Mouse (Mus musculus) C2C12 (cell line): Measurements from ENCODE around the gene Satb2. TPM values are rescaled to one million over a fixed set of nuclear protein-coding genes. Genes with fewer than 3 reads are reported as not detected.

ENCODE experiments used
- H3K27me3 ChIP-seq: one replicate; pipeline ENCODE4 v1.6.1; 2011; ENCODE audit not compliant: control insufficient read depth, insufficient read depth, insufficient read length
- H3K36me3 ChIP-seq: one replicate; pipeline ENCODE4 v1.6.1; 2011; ENCODE audit not compliant: control insufficient read depth, insufficient read depth
- H3K4me3 ChIP-seq: one replicate; pipeline ENCODE4 v1.5.1; 2011; ENCODE audit warnings: mild to moderate bottlenecking, control low read depth; ENCODE audit not compliant: poor library complexity, insufficient read depth, severe bottlenecking
- H3K79me2 ChIP-seq: one replicate; pipeline ENCODE4 v1.6.1; 2011; ENCODE audit not compliant: control insufficient read depth, insufficient read depth
- H3K79me3 ChIP-seq: one replicate; pipeline ENCODE4 v1.6.1; 2011; ENCODE audit warnings: low read depth, control low read depth
- H3ac ChIP-seq: one replicate; pipeline ENCODE3; 2011; ENCODE audit warnings: low read depth; ENCODE audit not compliant: control insufficient read depth, insufficient read length
- CEBPB ChIP-seq: IDR thresholded peaks from one replicate; pipeline ENCODE4 v1.6.1; 2011; ENCODE audit warnings: low read depth, mild to moderate bottlenecking, control low read depth, moderate library complexity
- CTCF ChIP-seq: IDR thresholded peaks from one replicate; pipeline ENCODE4 v1.5.1; 2011; ENCODE audit not compliant: control insufficient read depth, insufficient read depth, insufficient read length
- FOSL1 ChIP-seq: IDR thresholded peaks from one replicate; pipeline ENCODE4 v1.8.0; 2011; ENCODE audit warnings: mild to moderate bottlenecking, low read length; ENCODE audit not compliant: poor library complexity, insufficient read depth, severe bottlenecking
- MAX ChIP-seq: IDR thresholded peaks from one replicate; pipeline ENCODE4 v1.6.1; 2011; ENCODE audit warnings: mild to moderate bottlenecking, control low read depth
- MYOD1 ChIP-seq: IDR thresholded peaks from one replicate; pipeline ENCODE4 v1.6.1; 2011; ENCODE audit warnings: low read depth; ENCODE audit not compliant: control insufficient read depth, insufficient read length
- MYOG ChIP-seq: IDR thresholded peaks from one replicate; pipeline ENCODE4 v1.6.1; 2011; ENCODE audit not compliant: control insufficient read depth, insufficient read length; ENCODE audit errors: extremely low read depth
- USF1 ChIP-seq: IDR thresholded peaks from one replicate; pipeline ENCODE4 v1.6.1; 2011; ENCODE audit warnings: low read depth, mild to moderate bottlenecking, control low read depth, moderate library complexity
- long read RNA-seq, 2 experiments: library from polyadenylated mRNA; unstranded; transcript quantifications; one replicate each; pipeline ENCODE4 v2.0.0; 2019 to 2020
- polyA plus RNA-seq: library from polyadenylated mRNA; unstranded; fragments of >200 nt; fragmentation: generic; extraction: Trizol; gene quantifications from one replicate; pipeline ENCODE4 v1.2.1, GENCODE M21; 2012; ENCODE audit warnings: missing spikeins

Satb2 gene
- polyA plus RNA-seq, result 2.7 TPM
- long read RNA-seq, experiment 1, partial matches to known transcripts, result 0 of 4 reads
- long read RNA-seq, experiment 1, other reads (novel, unspliced or antisense), result 4 of 4 reads
- long read RNA-seq, experiment 2, full-length matches to known transcripts, result 1 of 3 reads
- long read RNA-seq, experiment 2, partial matches to known transcripts, result 2 of 3 reads
- long read RNA-seq, experiment 2, other reads (novel, unspliced or antisense), result 0 of 3 reads

DNA sequence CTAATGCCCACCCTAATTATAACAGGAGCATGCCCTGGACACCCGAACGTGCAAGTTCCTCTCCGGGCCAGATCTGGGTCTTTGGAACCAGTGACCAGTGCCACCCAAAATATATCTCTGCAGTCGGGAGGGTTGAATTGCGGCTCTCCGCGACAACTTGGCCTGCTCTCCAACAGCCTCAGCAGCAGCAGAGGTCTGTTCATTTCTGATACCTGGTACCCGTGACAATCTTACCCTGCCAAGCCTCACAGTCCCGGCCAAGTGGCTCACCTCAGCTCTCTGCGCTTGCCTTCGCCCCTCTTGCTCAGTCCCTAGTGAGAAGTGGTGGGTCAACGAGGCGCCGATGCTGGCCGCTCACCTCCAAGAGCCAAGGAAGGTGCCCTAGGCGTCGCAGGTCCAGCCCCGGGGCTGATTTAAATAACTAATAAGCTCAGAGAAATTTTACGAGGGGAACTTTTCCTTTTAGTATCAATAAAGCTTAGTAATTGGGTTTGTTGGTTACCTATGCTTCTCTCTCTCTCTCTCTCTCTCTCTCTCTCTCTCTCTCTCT lies at the start of gene Satb2:
Satb2 (minus strand) TSS at position 500 of the 550 bp plus-strand sequence.
- Histone ChIP-seq H3K79me2 (no peaks in the 10 kb centered on the region), H3K36me3 (no peaks in the 10 kb centered on the region), H3K4me3 (no peak within 1 kb of the TSS), H3ac (no peak within 1 kb of the TSS), H3K27me3 (no peaks in the 10 kb centered on the region), H3K79me3 (no peaks in the 10 kb centered on the region)
- TF ChIP-seq MYOG, result no peak
- TF ChIP-seq USF1, result no peak
- TF ChIP-seq MYOD1, result no peak
- TF ChIP-seq FOSL1, result no peak
- TF ChIP-seq MAX, result no peak
- TF ChIP-seq CEBPB, result no peak
- TF ChIP-seq CTCF, result no peak

DNA sequence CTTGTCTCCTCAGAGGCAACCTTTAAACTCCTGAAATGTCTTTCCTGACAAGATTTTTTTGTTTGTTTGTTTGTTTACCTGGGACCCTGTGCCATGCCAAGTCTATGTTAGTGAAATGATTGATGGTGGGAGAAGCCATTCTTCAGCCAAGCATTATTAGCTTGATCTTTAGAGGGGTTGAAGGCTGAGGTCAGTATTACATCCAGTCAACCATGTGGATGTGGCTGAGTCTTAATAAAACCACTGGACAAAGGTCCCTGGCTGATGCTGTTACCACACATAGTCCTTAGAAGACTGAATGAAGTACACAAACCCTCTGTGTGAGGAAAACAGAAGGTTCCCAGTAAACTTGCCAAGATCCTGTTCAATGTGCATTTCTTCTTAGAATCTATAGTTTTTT lies 40.5 kb upstream of the Satb2 start:
- no peak overlapping the region for H3K4me3 ChIP-seq
- H3K36me3 ChIP-seq, result no peaks in the 10 kb centered on the region

DNA sequence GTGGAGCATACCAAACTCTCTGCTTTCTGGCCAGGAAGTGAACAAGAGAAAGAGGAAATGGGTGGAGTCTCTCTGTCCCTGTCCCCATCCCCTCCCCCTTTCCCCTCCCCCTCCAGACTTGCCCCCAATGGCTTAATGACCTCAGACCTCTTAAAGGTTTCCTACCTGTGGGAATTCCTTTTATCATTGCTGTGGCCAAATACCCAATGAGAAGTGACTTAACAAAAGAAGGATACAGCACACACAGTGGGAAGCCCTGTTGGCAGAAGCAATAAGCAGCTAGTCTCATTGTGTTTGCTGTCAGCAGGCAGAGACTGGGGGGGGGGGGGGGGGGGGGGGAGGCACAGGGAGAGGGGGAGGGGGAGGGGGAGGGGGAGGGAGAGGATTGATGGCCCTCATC lies 35.4 kb upstream of the Satb2 start:
- Histone ChIP-seq H3K79me3 (no peaks in the 10 kb centered on the region), H3ac (no peak overlapping the region), H3K4me3 (no peak overlapping the region), H3K27me3 (no peaks in the 10 kb centered on the region), H3K36me3 (no peaks in the 10 kb centered on the region), H3K79me2 (no peaks in the 10 kb centered on the region)
- no peak for TF ChIP-seq MYOG
- no peak for TF ChIP-seq MAX
- no peak for TF ChIP-seq CEBPB
- TF ChIP-seq FOSL1, result no peak

More for the DNA sequence above, 40.5 kb upstream of the Satb2 start:
- Histone ChIP-seq H3K79me2 (no peaks in the 10 kb centered on the region), H3ac (no peak overlapping the region), H3K79me3 (no peaks in the 10 kb centered on the region), H3K27me3 (no peaks in the 10 kb centered on the region)
- no peak for TF ChIP-seq CEBPB
- TF ChIP-seq FOSL1, result no peak
- TF ChIP-seq USF1, result no peak
- no peak for TF ChIP-seq MYOD1
- TF ChIP-seq MAX, result no peak
- TF ChIP-seq MYOG, result no peak
- no peak for TF ChIP-seq CTCF

DNA sequence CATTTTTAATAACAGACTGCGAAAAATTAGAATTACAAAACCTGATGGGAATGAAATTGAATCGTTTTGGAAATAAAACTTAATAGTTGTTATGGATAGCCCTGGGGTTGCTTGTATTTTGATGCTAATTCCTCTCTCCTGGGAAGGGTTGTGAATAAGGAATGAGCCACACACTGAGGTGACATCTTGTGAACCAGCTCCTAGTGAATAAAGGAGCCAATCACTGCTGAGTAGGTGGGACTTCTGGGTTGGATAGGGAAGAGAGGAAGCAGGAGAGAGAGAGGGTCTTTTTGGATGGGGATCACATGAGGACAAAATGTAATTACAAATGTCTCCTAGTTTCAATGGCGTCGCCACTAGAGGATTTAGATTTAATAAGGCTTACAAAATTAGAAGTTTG lies 30.7 kb upstream of the Satb2 start:
- no peak overlapping the region for H3K4me3 ChIP-seq
- no peak overlapping the region for H3ac ChIP-seq
- H3K36me3 ChIP-seq, result no peaks in the 10 kb centered on the region
- no peaks in the 10 kb centered on the region for H3K79me3 ChIP-seq
- H3K27me3 ChIP-seq, result no peaks in the 10 kb centered on the region
- TF ChIP-seq MYOD1, result no peak
- TF ChIP-seq CTCF, result no peak
- TF ChIP-seq MYOG, result no peak
- no peak for TF ChIP-seq FOSL1
- no peak for TF ChIP-seq MAX
- no peak for TF ChIP-seq CEBPB
- TF ChIP-seq USF1, result no peak
- H3K79me2 ChIP-seq, result no peaks in the 10 kb centered on the region

DNA sequence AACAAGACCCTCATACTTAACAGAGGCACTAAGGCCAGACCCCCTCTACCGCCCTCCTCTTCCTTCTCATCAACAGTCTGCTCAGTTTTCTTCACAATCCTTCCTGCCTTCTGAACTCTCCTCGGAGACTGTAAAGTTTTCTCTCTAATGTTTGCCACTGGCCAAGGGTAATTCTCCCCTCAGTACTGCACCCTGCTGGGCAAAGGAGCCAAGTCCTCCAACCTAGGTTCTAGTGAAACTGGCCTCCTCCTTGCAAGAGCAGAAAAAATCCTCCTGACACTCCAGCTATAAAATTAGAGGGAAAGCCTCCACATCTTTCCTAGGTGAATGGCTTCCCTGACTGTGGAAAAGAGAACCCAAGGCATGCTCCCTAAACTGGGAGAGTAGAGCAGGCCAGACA lies 16.6 kb upstream of the Satb2 start:
- Histone ChIP-seq H3K36me3 (no peaks in the 10 kb centered on the region), H3K79me2 (no peaks in the 10 kb centered on the region), H3ac (no peak overlapping the region), H3K27me3 (no peaks in the 10 kb centered on the region), H3K4me3 (no peak overlapping the region), H3K79me3 (no peaks in the 10 kb centered on the region)
- TF ChIP-seq FOSL1 (no peak), MAX (no peak), CEBPB (no peak), CTCF (no peak), USF1 (no peak), MYOD1 (no peak), MYOG (no peak)
